Mouse (Mus musculus) midbrain, embryonic 15.5 days (tissue): ENCODE data around the gene Usp16. TPM values are rescaled to one million over a fixed set of nuclear protein-coding genes. Genes with fewer than 3 reads are reported as not detected.

Source experiments
- ATAC-seq: fragments of 200-750 bp; cut with Nextera tagmentation; replicated peaks from 2 replicates; pipeline ENCODE4 v1.8.0; 2017; ENCODE audit warnings: moderate TSS enrichment
- H3K27ac ChIP-seq: fragments of 300-500 bp; sonication (generic); 2 replicates; pipeline ENCODE4 v1.5.1; 2015; ENCODE audit warnings: mild to moderate bottlenecking, inconsistent platforms
- H3K27me3 ChIP-seq: fragments of 300-500 bp; sonication (generic); replicated peaks from 2 replicates; pipeline ENCODE4 v1.6.1; 2015; ENCODE audit warnings: inconsistent platforms
- H3K36me3 ChIP-seq: fragments of 300-500 bp; sonication (generic); replicated peaks from 2 replicates; pipeline ENCODE4 v1.6.1; 2015; ENCODE audit warnings: inconsistent platforms
- H3K4me1 ChIP-seq: fragments of 300-500 bp; sonication (generic); 2 replicates; pipeline ENCODE4 v1.6.1; 2015; ENCODE audit warnings: inconsistent platforms
- H3K4me2 ChIP-seq: fragments of 300-500 bp; sonication (generic); 2 replicates; pipeline ENCODE4 v1.6.1; 2015; ENCODE audit warnings: inconsistent platforms, mild to moderate bottlenecking, moderate library complexity
- H3K4me3 ChIP-seq: fragments of 300-500 bp; sonication (generic); 2 replicates; pipeline ENCODE4 v1.5.1; 2015; ENCODE audit warnings: mild to moderate bottlenecking, inconsistent platforms
- H3K9ac ChIP-seq: fragments of 300-500 bp; sonication (generic); 2 replicates; pipeline ENCODE4 v1.6.1; 2015; ENCODE audit warnings: mild to moderate bottlenecking, inconsistent platforms
- H3K9me3 ChIP-seq: fragments of 300-500 bp; sonication (generic); 2 replicates; pipeline ENCODE4 v1.6.1; 2016; ENCODE audit warnings: inconsistent platforms
- WGBS: fragments of 180-500 bp; shearing (Covaris S2); methylation state at CpG from one replicate; pipeline ENCODE4 v1.1.7; 2015; ENCODE audit warnings: mixed read lengths; 5-methylcytosine and 5-hydroxymethylcytosine counted together
- polyA plus RNA-seq: library from polyadenylated mRNA; unstranded; fragments of >200 nt; fragmentation: Nextera tagmentation; extraction: Ambion mirVana; gene quantifications from 2 replicates; pipeline ENCODE4 v1.2.1, GENCODE M21; 2015

Gene Usp16
- polyA plus RNA-seq, 1 experiment from 2014 or later, result 49.8 TPM

GRCm38 (mm10) chr16:87528755-87529154, 74.3 kb downstream of the Usp16 start:
- Histone ChIP-seq H3K4me3 (no peak overlapping the region), H3K9me3 (no peaks in the 10 kb centered on the region), H3K27ac (no peak overlapping the region), H3K9ac (no peak overlapping the region), H3K27me3 (no peaks in the 10 kb centered on the region), H3K36me3 (no peaks in the 10 kb centered on the region), H3K4me1 (no peaks in the 10 kb centered on the region), H3K4me2 (no peak overlapping the region)
- no peak for ATAC-seq
- 73% methylated on average over 10 of the region's 10 CpGs for WGBS

Other genes starting within 250 kb of the Usp16 start
- 20.7 and 21.9 TPM in 2 replicates for gene N6amt1, start 100.5 kb upstream of the Usp16 start, polyA plus RNA-seq
- gene Ltn1, start 22.1 kb upstream of the Usp16 start, polyA plus RNA-seq, result 24.5 and 26.5 TPM in 2 replicates
- 14.4 and 16.5 TPM in 2 replicates for gene Rwdd2b, start 14.1 kb upstream of the Usp16 start, polyA plus RNA-seq
- gene Cct8, start 41.2 kb downstream of the Usp16 start, polyA plus RNA-seq, result 400 and 416 TPM in 2 replicates
- 0.10 and 0.14 TPM in 2 replicates for gene Map3k7cl, start 98.6 kb downstream of the Usp16 start, polyA plus RNA-seq
- 21.3 and 22.0 TPM in 2 replicates for gene Bach1, start 244.2 kb downstream of the Usp16 start, polyA plus RNA-seq